Mouse (Mus musculus) megakaryocyte, embryonic 14.5 days (primary cell): Measurements from ENCODE around the gene Rps6kl1.

ENCODE experiments used
- FLI1 ChIP-seq: IDR thresholded peaks from 2 replicates; pipeline ENCODE4 v1.6.1; 2012; ENCODE audit warnings: low read length, inconsistent platforms, mixed read lengths
- GATA1 ChIP-seq: IDR thresholded peaks from 3 replicates; pipeline ENCODE4 v1.6.1; 2012; ENCODE audit warnings: mixed read lengths, low read length, inconsistent platforms, borderline replicate concordance

GRCm38 (mm10) chr12:85175926-85176845, 25.1 kb upstream of the Rps6kl1 start:
- TF ChIP-seq GATA1 (no peak), FLI1 (no peak)
